Mouse (Mus musculus): ENCODE data around the gene Wdfy3.

The Wdfy3 gene

DNA sequence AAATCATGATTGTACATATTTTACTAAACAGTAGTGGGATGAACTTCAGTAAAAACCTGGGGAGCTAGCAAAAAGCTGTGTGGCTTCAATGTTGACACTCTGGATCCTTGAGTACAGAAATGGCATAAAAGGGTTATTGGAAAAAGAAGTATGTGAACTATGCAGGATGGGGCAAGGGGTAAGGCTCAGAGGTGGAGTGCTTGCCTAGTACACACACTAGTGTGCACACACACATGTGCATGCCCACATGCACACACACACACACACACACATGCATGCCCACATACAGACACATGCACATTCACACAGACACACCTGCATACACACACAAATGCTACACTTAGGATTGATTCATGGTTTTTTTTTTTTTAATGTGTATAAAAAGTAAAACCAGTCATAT, 280.0 kb downstream of the Wdfy3 start:
- DNase-seq (ENCODE audit: low spot score in 2 of 2): no peak

GRCm38 (mm10) chr5:101785921-101786614, 283.7 kb downstream of the Wdfy3 start:
- no peak for DNase-seq (ENCODE audit: low spot score in 2 of 2)

GRCm38 (mm10) chr5:101784787-101785186, 284.9 kb downstream of the Wdfy3 start:
- no peak for DNase-seq (ENCODE audit: low spot score in 2 of 2)

DNA sequence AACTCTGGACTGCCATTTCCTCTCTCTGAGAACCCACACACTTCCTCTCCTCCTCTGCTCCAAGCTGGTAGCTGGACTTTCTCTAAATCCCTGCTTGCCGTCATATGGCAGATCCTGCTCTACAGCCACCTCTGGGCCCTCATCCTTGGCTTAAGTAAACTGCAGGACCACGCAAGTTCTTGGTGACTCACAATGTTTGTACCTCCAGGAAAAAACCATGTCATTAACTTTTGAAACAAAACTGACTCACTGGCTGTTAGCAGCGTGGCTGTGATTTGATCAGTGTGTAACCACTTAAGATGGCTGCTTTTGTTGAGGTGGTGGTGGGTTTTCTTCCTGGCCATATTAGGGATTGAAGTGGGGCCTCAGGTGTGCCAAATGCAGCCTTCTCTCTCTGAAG, 285.4 kb downstream of the Wdfy3 start:
- DNase-seq (ENCODE audit: low spot score in 2 of 2): no peak

Data from urinary bladder, adult 18-20 months (tissue).